Mouse (Mus musculus) kidney, embryonic 16.5 days (tissue): Measurements from ENCODE around the gene Chd9. TPM values are rescaled to one million over a fixed set of nuclear protein-coding genes. Genes with fewer than 3 reads are reported as not detected.

Experiments
- ATAC-seq: fragments of 200-750 bp; cut with Nextera tagmentation; 2 replicates; pipeline ENCODE4 v1.8.0; 2017; ENCODE audit warnings: moderate TSS enrichment; ENCODE audit not compliant: low FRiP score, low TSS enrichment
- H3K27ac ChIP-seq: fragments of 300-500 bp; sonication (generic); 2 replicates; pipeline ENCODE4 v1.5.1; 2014; ENCODE audit warnings: low read length
- H3K27me3 ChIP-seq: fragments of 300-500 bp; sonication (generic); 2 replicates; pipeline ENCODE4 v1.6.1; 2014; ENCODE audit warnings: low read length, control low read depth, mixed read lengths; ENCODE audit not compliant: insufficient read depth
- H3K36me3 ChIP-seq: fragments of 300-500 bp; sonication (generic); 2 replicates; pipeline ENCODE4 v1.6.1; 2014; ENCODE audit warnings: low read length, control low read depth, mixed read lengths; ENCODE audit not compliant: insufficient read depth
- H3K4me1 ChIP-seq: fragments of 300-500 bp; sonication (generic); 2 replicates; pipeline ENCODE4 v1.6.1; 2014; ENCODE audit warnings: low read length, control low read depth, mixed read lengths; ENCODE audit not compliant: insufficient read depth
- H3K4me2 ChIP-seq: fragments of 300-500 bp; sonication (generic); replicated peaks from 2 replicates; pipeline ENCODE4 v1.6.1; 2014; ENCODE audit warnings: low read depth, low read length
- H3K4me3 ChIP-seq: fragments of 300-500 bp; sonication (generic); 2 replicates; pipeline ENCODE4 v1.5.1; 2014; ENCODE audit warnings: mild to moderate bottlenecking, low read length
- H3K9ac ChIP-seq: fragments of 300-500 bp; sonication (generic); replicated peaks from 2 replicates; pipeline ENCODE4 v1.6.1; 2014; ENCODE audit warnings: low read length
- H3K9me3 ChIP-seq: fragments of 300-500 bp; sonication (generic); 2 replicates; pipeline ENCODE4 v1.6.1; 2016; ENCODE audit warnings: low read length, control low read depth
- WGBS: fragments of 180-500 bp; shearing (Covaris S2); extraction: QIAGEN DNeasy Blood & Tissue Kit; methylation state at CpG from one replicate; pipeline ENCODE4 v1.1.7; 2014; 5-methylcytosine and 5-hydroxymethylcytosine counted together
- polyA plus RNA-seq: library from polyadenylated mRNA; unstranded; fragments of >200 nt; fragmentation: Nextera tagmentation; extraction: Ambion mirVana; gene quantifications from 2 replicates; pipeline ENCODE4 v1.2.1, GENCODE M21; 2015

The Chd9 gene
- polyA plus RNA-seq, 1 experiment from 2014 or later = 88.1 TPM

GRCm38 (mm10) chr8:90868334-90868733, 40.2 kb downstream of the Chd9 start:
- Histone ChIP-seq H3K4me2 (no peak overlapping the region), H3K9ac (no peak overlapping the region), H3K9me3 (no peaks in the 10 kb centered on the region), H3K4me1 (peaks cover 28% of the 10 kb centered on the region), H3K4me3 (no peak overlapping the region), H3K27ac (no peak overlapping the region), H3K36me3 (no peaks in the 10 kb centered on the region), H3K27me3 (no peaks in the 10 kb centered on the region)
- ATAC-seq = no peak
- WGBS = 78% methylated on average over 4 of the region's 4 CpGs

GRCm38 (mm10) chr8:90869071-90869919, 41.1 kb downstream of the Chd9 start:
- Histone ChIP-seq H3K9me3 (no peaks in the 10 kb centered on the region), H3K4me3 (no peak overlapping the region), H3K27ac (peak overlapping the region; percentile 81), H3K9ac (peak overlapping the region; percentile 23; the same call in 1 of the 2 replicates), H3K27me3 (no peaks in the 10 kb centered on the region), H3K4me1 (peaks cover 28% of the 10 kb centered on the region), H3K4me2 (peak overlapping the region; percentile 24), H3K36me3 (no peaks in the 10 kb centered on the region)
- WGBS = 32% methylated on average over 18 of the region's 18 CpGs
- ATAC-seq = peak; percentile 87

GRCm38 (mm10) chr8:90869920-90870777, 42.0 kb downstream of the Chd9 start:
- WGBS = 16% methylated on average over 22 of the region's 22 CpGs
- Histone ChIP-seq H3K9me3 (no peaks in the 10 kb centered on the region), H3K27ac (peak overlapping the region; percentile 81; the same call in 1 of the 2 replicates), H3K36me3 (no peaks in the 10 kb centered on the region), H3K4me3 (0 out of 2 replicates have a peak overlapping the region, but pooled peaks have one; percentile 6), H3K4me1 (peaks cover 28% of the 10 kb centered on the region), H3K9ac (peak overlapping the region; percentile 23; the same call in 1 of the 2 replicates), H3K27me3 (no peaks in the 10 kb centered on the region), H3K4me2 (peak overlapping the region; percentile 24)
- peak; percentile 17; the same call in 1 of the 2 replicates for ATAC-seq

- peaks cover 34% of the 10 kb centered on the region for H3K4me1 ChIP-seq
- no peaks in the 10 kb centered on the region for H3K27me3 ChIP-seq
- H3K9me3 ChIP-seq = no peaks in the 10 kb centered on the region
- no peak overlapping the region for H3K4me3 ChIP-seq
- no peak overlapping the region for H3K27ac ChIP-seq
- no peak overlapping the region for H3K9ac ChIP-seq
- no peaks in the 10 kb centered on the region for H3K36me3 ChIP-seq
- 67% methylated on average over 6 of the region's 6 CpGs for WGBS
- no peak overlapping the region for H3K4me2 ChIP-seq
- no peak for ATAC-seq
Measured at GRCm38 (mm10) chr8:90871375-90872080, 43.4 kb downstream of the Chd9 start.

- ATAC-seq = no peak
- Histone ChIP-seq H3K27me3 (no peaks in the 10 kb centered on the region), H3K4me1 (peaks cover 46% of the 10 kb centered on the region), H3K27ac (no peak overlapping the region), H3K4me3 (no peak overlapping the region), H3K36me3 (no peaks in the 10 kb centered on the region), H3K9ac (no peak overlapping the region), H3K4me2 (no peak overlapping the region), H3K9me3 (no peaks in the 10 kb centered on the region)
- 80% methylated on average over 4 of the region's 4 CpGs for WGBS
Measured at GRCm38 (mm10) chr8:90873051-90873450, 44.9 kb downstream of the Chd9 start.

- H3K27me3 ChIP-seq = no peaks in the 10 kb centered on the region
- peak overlapping the region; percentile 61 for H3K4me2 ChIP-seq
- peaks cover 20% of the 10 kb centered on the region for H3K4me1 ChIP-seq
- WGBS = 8% methylated on average over 12 of the region's 12 CpGs
- H3K4me3 ChIP-seq = peak overlapping the region; percentile 50; the same call in 1 of the 2 replicates
- ATAC-seq = 0 out of 2 replicates have a peak, but pooled peaks have one; percentile 26
- H3K27ac ChIP-seq = peak overlapping the region; percentile 66
- H3K36me3 ChIP-seq = no peaks in the 10 kb centered on the region
- 0 out of 2 replicates have a peak overlapping the region, but pooled peaks have one; percentile 14 for H3K9ac ChIP-seq
- no peaks in the 10 kb centered on the region for H3K9me3 ChIP-seq
Measured at GRCm38 (mm10) chr8:90876213-90876721, 48.1 kb downstream of the Chd9 start.

- H3K4me3 ChIP-seq = peak overlapping the region; percentile 50
- peaks cover 20% of the 10 kb centered on the region for H3K4me1 ChIP-seq
- H3K9me3 ChIP-seq = no peaks in the 10 kb centered on the region
- no peaks in the 10 kb centered on the region for H3K27me3 ChIP-seq
- ATAC-seq = peak; percentile 84
- H3K4me2 ChIP-seq = peak overlapping the region; percentile 61
- 2% methylated on average over 23 of the region's 24 CpGs for WGBS
- H3K9ac ChIP-seq = peak overlapping the region; percentile 66
- H3K36me3 ChIP-seq = no peaks in the 10 kb centered on the region
- H3K27ac ChIP-seq = peak overlapping the region; percentile 66
Measured at GRCm38 (mm10) chr8:90876722-90877429, 48.7 kb downstream of the Chd9 start.

- WGBS = 5% methylated on average over 11 of the region's 11 CpGs
- Histone ChIP-seq H3K4me2 (peak overlapping the region; percentile 61), H3K27ac (peak overlapping the region; percentile 66), H3K4me1 (peaks cover 20% of the 10 kb centered on the region), H3K9ac (peak overlapping the region; percentile 66), H3K36me3 (no peaks in the 10 kb centered on the region), H3K9me3 (no peaks in the 10 kb centered on the region), H3K4me3 (peak overlapping the region; percentile 50), H3K27me3 (no peaks in the 10 kb centered on the region)
- peak; percentile 7; the same call in 1 of the 2 replicates for ATAC-seq
Measured at GRCm38 (mm10) chr8:90877430-90877975, 49.4 kb downstream of the Chd9 start.
